Mouse (Mus musculus) hindbrain, embryonic 13.5 days (tissue): Measurements from ENCODE around the gene Mtfr2. TPM values are rescaled to one million over a fixed set of nuclear protein-coding genes. Genes with fewer than 3 reads are reported as not detected.

ENCODE experiments used
- ATAC-seq: fragments of 200-750 bp; cut with Nextera tagmentation; 2 replicates; pipeline ENCODE4 v1.8.0; 2017; ENCODE audit warnings: moderate TSS enrichment; ENCODE audit not compliant: low FRiP score
- H3K27ac ChIP-seq: fragments of 300-500 bp; sonication (generic); 2 replicates; pipeline ENCODE4 v1.5.1; 2015; ENCODE audit warnings: inconsistent platforms, mild to moderate bottlenecking, moderate library complexity
- H3K27me3 ChIP-seq: fragments of 300-500 bp; sonication (generic); 2 replicates; pipeline ENCODE4 v1.6.1; 2015; ENCODE audit warnings: mild to moderate bottlenecking, inconsistent platforms
- H3K36me3 ChIP-seq: fragments of 300-500 bp; sonication (generic); 2 replicates; pipeline ENCODE4 v1.6.1; 2015; ENCODE audit warnings: mild to moderate bottlenecking, inconsistent platforms
- H3K4me1 ChIP-seq: fragments of 300-500 bp; sonication (generic); replicated peaks from 2 replicates; pipeline ENCODE4 v1.6.1; 2015; ENCODE audit warnings: inconsistent platforms
- H3K4me2 ChIP-seq: fragments of 300-500 bp; sonication (generic); 2 replicates; pipeline ENCODE4 v1.6.1; 2015; ENCODE audit warnings: inconsistent platforms, mild to moderate bottlenecking, moderate library complexity
- H3K4me3 ChIP-seq: fragments of 300-500 bp; sonication (generic); 2 replicates; pipeline ENCODE4 v1.5.1; 2015; ENCODE audit warnings: mild to moderate bottlenecking, inconsistent platforms
- H3K9ac ChIP-seq: fragments of 300-500 bp; sonication (generic); 2 replicates; pipeline ENCODE4 v1.6.1; 2015; ENCODE audit warnings: mild to moderate bottlenecking, inconsistent platforms
- H3K9me3 ChIP-seq: fragments of 300-500 bp; sonication (generic); 2 replicates; pipeline ENCODE4 v1.6.1; 2016; ENCODE audit warnings: inconsistent platforms
- WGBS: fragments of 180-500 bp; shearing (Covaris S2); methylation state at CpG from one replicate; pipeline ENCODE4 v1.1.7; 2015; 5-methylcytosine and 5-hydroxymethylcytosine counted together
- polyA plus RNA-seq: library from polyadenylated mRNA; unstranded; fragments of >200 nt; fragmentation: Nextera tagmentation; extraction: Ambion mirVana; gene quantifications from 2 replicates; pipeline ENCODE4 v1.2.1, GENCODE M21; 2015

Gene Mtfr2
- polyA plus RNA-seq, 1 experiment from 2014 or later, result 0.36 TPM

GRCm38 (mm10) chr10:20331262-20331661 is 16.3 kb upstream of the Mtfr2 start:
- H3K36me3 ChIP-seq, result peaks cover 62% of the 10 kb centered on the region
- no peak for ATAC-seq
- H3K27ac ChIP-seq, result no peak overlapping the region
- H3K4me2 ChIP-seq, result no peak overlapping the region
- no peaks in the 10 kb centered on the region for H3K9me3 ChIP-seq
- WGBS, result 83% methylated on average over 2 of the region's 2 CpGs
- no peaks in the 10 kb centered on the region for H3K27me3 ChIP-seq
- H3K9ac ChIP-seq, result no peak overlapping the region
- H3K4me1 ChIP-seq, result no peaks in the 10 kb centered on the region
- H3K4me3 ChIP-seq, result no peak overlapping the region

GRCm38 (mm10) chr10:20337872-20338271 is 9.7 kb upstream of the Mtfr2 start:
- Histone ChIP-seq H3K9me3 (no peaks in the 10 kb centered on the region), H3K4me3 (no peak overlapping the region), H3K4me2 (no peak overlapping the region), H3K27me3 (no peaks in the 10 kb centered on the region), H3K36me3 (peaks cover 66% of the 10 kb centered on the region), H3K9ac (no peak overlapping the region), H3K4me1 (no peaks in the 10 kb centered on the region), H3K27ac (no peak overlapping the region)
- no peak for ATAC-seq
- WGBS, result 89% methylated on average over 7 of the region's 7 CpGs

- Histone ChIP-seq H3K4me3 (no peak overlapping the region), H3K4me2 (no peak overlapping the region), H3K36me3 (peaks cover 40% of the 10 kb centered on the region), H3K9ac (no peak overlapping the region), H3K9me3 (no peaks in the 10 kb centered on the region), H3K27ac (no peak overlapping the region), H3K4me1 (peaks cover 11% of the 10 kb centered on the region), H3K27me3 (no peaks in the 10 kb centered on the region)
- ATAC-seq, result no peak
- WGBS, result 77% methylated on average over 1 of the region's 1 CpGs
Observed at GRCm38 (mm10) chr10:20345736-20346135, 1.8 kb upstream of the Mtfr2 start.

GRCm38 (mm10) chr10:20348894-20349293 is 1.3 kb downstream of the Mtfr2 start:
- no peak for ATAC-seq
- Histone ChIP-seq H3K27ac (no peak overlapping the region), H3K27me3 (no peaks in the 10 kb centered on the region), H3K4me3 (no peak overlapping the region), H3K4me2 (no peak overlapping the region), H3K4me1 (peaks cover 11% of the 10 kb centered on the region), H3K9me3 (no peaks in the 10 kb centered on the region), H3K9ac (no peak overlapping the region), H3K36me3 (peaks cover 19% of the 10 kb centered on the region)
- WGBS, result 96% methylated on average over 2 of the region's 2 CpGs

GRCm38 (mm10) chr10:20361542-20362449 is 14.2 kb downstream of the Mtfr2 start:
- peak; percentile 85 for ATAC-seq
- Histone ChIP-seq H3K9me3 (no peaks in the 10 kb centered on the region), H3K4me3 (no peak overlapping the region), H3K9ac (no peak overlapping the region; the same call in 1 of the 2 replicates), H3K4me2 (no peak overlapping the region), H3K27me3 (no peaks in the 10 kb centered on the region), H3K36me3 (no peaks in the 10 kb centered on the region), H3K27ac (no peak overlapping the region), H3K4me1 (no peaks in the 10 kb centered on the region)
- WGBS, result 63% methylated on average over 10 of the region's 10 CpGs

GRCm38 (mm10) chr10:20362450-20363118 is 15.0 kb downstream of the Mtfr2 start:
- 80% methylated on average over 4 of the region's 4 CpGs for WGBS
- Histone ChIP-seq H3K4me3 (no peak overlapping the region), H3K9me3 (0 out of 2 replicates have a peak, but pooled peaks cover 7% of the 10 kb centered on the region), H3K36me3 (no peaks in the 10 kb centered on the region), H3K27ac (no peak overlapping the region), H3K4me1 (no peaks in the 10 kb centered on the region), H3K27me3 (no peaks in the 10 kb centered on the region), H3K9ac (no peak overlapping the region), H3K4me2 (no peak overlapping the region)
- peak; percentile 64 for ATAC-seq

- ATAC-seq, result no peak
- 94% methylated on average over 5 of the region's 5 CpGs for WGBS
- no peak overlapping the region for H3K4me2 ChIP-seq
Observed at GRCm38 (mm10) chr10:20372046-20372445, 24.5 kb downstream of the Mtfr2 start.

GRCm38 (mm10) chr10:20377621-20378020 is 30.1 kb downstream of the Mtfr2 start:
- WGBS, result 93% methylated on average over 9 of the region's 9 CpGs
- Histone ChIP-seq H3K4me3 (no peak overlapping the region), H3K4me2 (no peak overlapping the region), H3K27me3 (no peaks in the 10 kb centered on the region), H3K27ac (no peak overlapping the region), H3K9me3 (no peaks in the 10 kb centered on the region), H3K36me3 (no peaks in the 10 kb centered on the region), H3K4me1 (peaks cover 4% of the 10 kb centered on the region), H3K9ac (no peak overlapping the region)
- ATAC-seq, result no peak

More at GRCm38 (mm10) chr10:20372046-20372445, 24.5 kb downstream of the Mtfr2 start:
- Histone ChIP-seq H3K9me3 (0 out of 2 replicates have a peak, but pooled peaks cover 8% of the 10 kb centered on the region), H3K4me3 (no peak overlapping the region), H3K9ac (no peak overlapping the region), H3K27ac (no peak overlapping the region), H3K36me3 (no peaks in the 10 kb centered on the region), H3K4me1 (no peaks in the 10 kb centered on the region), H3K27me3 (no peaks in the 10 kb centered on the region)

- Histone ChIP-seq H3K36me3 (no peaks in the 10 kb centered on the region), H3K27me3 (no peaks in the 10 kb centered on the region), H3K4me1 (peaks cover 11% of the 10 kb centered on the region), H3K27ac (no peak overlapping the region), H3K4me3 (no peak overlapping the region), H3K4me2 (no peak overlapping the region), H3K9me3 (no peaks in the 10 kb centered on the region), H3K9ac (no peak overlapping the region)
- WGBS, result 83% methylated on average over 9 of the region's 9 CpGs
- ATAC-seq, result no peak
Observed at GRCm38 (mm10) chr10:20379071-20379735, 31.6 kb downstream of the Mtfr2 start.

GRCm38 (mm10) chr10:20380798-20381197 is 33.2 kb downstream of the Mtfr2 start:
- H3K4me3 ChIP-seq, result no peak overlapping the region
- no peak overlapping the region for H3K9ac ChIP-seq
- ATAC-seq, result no peak
- H3K4me1 ChIP-seq, result peaks cover 11% of the 10 kb centered on the region
- no peaks in the 10 kb centered on the region for H3K36me3 ChIP-seq
- H3K4me2 ChIP-seq, result no peak overlapping the region
- no peaks in the 10 kb centered on the region for H3K27me3 ChIP-seq
- no peak overlapping the region for H3K27ac ChIP-seq
- WGBS, result 85% methylated on average over 3 of the region's 3 CpGs
- H3K9me3 ChIP-seq, result no peaks in the 10 kb centered on the region

- 85% methylated on average over 3 of the region's 3 CpGs for WGBS
- no peak for ATAC-seq
- Histone ChIP-seq H3K9me3 (no peaks in the 10 kb centered on the region), H3K27me3 (no peaks in the 10 kb centered on the region), H3K4me1 (peaks cover 11% of the 10 kb centered on the region), H3K36me3 (no peaks in the 10 kb centered on the region), H3K9ac (no peak overlapping the region), H3K4me2 (no peak overlapping the region), H3K4me3 (no peak overlapping the region), H3K27ac (no peak overlapping the region)
Observed at GRCm38 (mm10) chr10:20381352-20381751, 33.8 kb downstream of the Mtfr2 start.

GRCm38 (mm10) chr10:20382807-20383419 is 35.3 kb downstream of the Mtfr2 start:
- no peak overlapping the region for H3K27ac ChIP-seq

More at GRCm38 (mm10) chr10:20382807-20383419, 35.3 kb downstream of the Mtfr2 start:
- ATAC-seq, result peak; percentile 71
- no peaks in the 10 kb centered on the region for H3K9me3 ChIP-seq
- no peak overlapping the region for H3K4me2 ChIP-seq
- WGBS, result 75% methylated on average over 6 of the region's 6 CpGs
- no peak overlapping the region for H3K9ac ChIP-seq
- no peak overlapping the region for H3K4me3 ChIP-seq
- peaks cover 11% of the 10 kb centered on the region for H3K4me1 ChIP-seq
- H3K27me3 ChIP-seq, result no peaks in the 10 kb centered on the region
- no peaks in the 10 kb centered on the region for H3K36me3 ChIP-seq
